Mouse (Mus musculus) olfactory bulb, adult 2 months (tissue): ENCODE results near the gene Gm28778. TPM values are rescaled to one million over a fixed set of nuclear protein-coding genes. Genes with fewer than 3 reads are reported as not detected.
"Not testable (repeated sequence)": the region's sequence is repeated elsewhere in the genome, so short reads cannot be mapped to it uniquely, and the experiment has no call there.

Experiments used
- H3K27ac ChIP-seq: fragments of 200-500 bp; 2 replicates; pipeline ENCODE4 v1.5.1; 2012; ENCODE audit warnings: low read depth, low read length; ENCODE audit not compliant: insufficient read depth
- H3K4me1 ChIP-seq: fragments of 200-500 bp; 2 replicates; pipeline ENCODE4 v1.6.1; 2012; ENCODE audit warnings: low read length; ENCODE audit not compliant: control insufficient read depth, insufficient read depth
- H3K4me3 ChIP-seq: fragments of 200-500 bp; 2 replicates; pipeline ENCODE4 v1.5.1; 2012; ENCODE audit warnings: mild to moderate bottlenecking, low read depth, low read length, moderate library complexity; ENCODE audit not compliant: insufficient read depth
- CTCF ChIP-seq: fragments of 200-500 bp; IDR thresholded peaks from 2 replicates; pipeline ENCODE4 v1.5.1; 2012; ENCODE audit warnings: low read depth, mild to moderate bottlenecking, low read length, moderate library complexity; ENCODE audit not compliant: insufficient read depth
- POLR2A ChIP-seq: fragments of 200-500 bp; IDR thresholded peaks from 2 replicates; pipeline ENCODE4 v1.6.1; 2012; ENCODE audit warnings: mild to moderate bottlenecking, low read depth, low read length, moderate library complexity; ENCODE audit not compliant: insufficient read depth
- WGBS: fragments of 180-500 bp; shearing (Covaris S2); methylation state at CpG from one replicate; pipeline ENCODE4 v1.1.7; 2018; 5-methylcytosine and 5-hydroxymethylcytosine counted together
- polyA plus RNA-seq: library from polyadenylated mRNA; stranded (reverse); fragments of >200 nt; gene quantifications from 2 replicates; pipeline ENCODE4 v1.2.4, GENCODE M21; 2012; ENCODE audit warnings: low replicate concordance; ENCODE audit not compliant: missing spikeins, insufficient read depth, insufficient read length

Gm28778 gene
- polyA plus RNA-seq, 1 experiment, result not detected

- Histone ChIP-seq H3K27ac (no peak overlapping the region), H3K4me1 (no peaks in the 10 kb centered on the region), H3K4me3 (no peak overlapping the region)
- no peak for TF ChIP-seq POLR2A
- no peak for TF ChIP-seq CTCF
- 95% methylated on average over 5 of the region's 5 CpGs for WGBS
Observed at GRCm38 (mm10) chr1:53323254-53323653, 26.3 kb downstream of the Gm28778 start.

GRCm38 (mm10) chr1:53324277-53324676 lies 27.4 kb downstream of the Gm28778 start:
- 95% methylated on average over 1 of the region's 1 CpGs for WGBS

GRCm38 (mm10) chr1:53324827-53325494 lies 28.1 kb downstream of the Gm28778 start:
- H3K27ac ChIP-seq, result no peak overlapping the region
- WGBS, result 94% methylated on average over 5 of the region's 5 CpGs
- H3K4me3 ChIP-seq, result no peak overlapping the region
- H3K4me1 ChIP-seq, result no peaks in the 10 kb centered on the region
- TF ChIP-seq CTCF (no peak), POLR2A (no peak)

More at GRCm38 (mm10) chr1:53324277-53324676, 27.4 kb downstream of the Gm28778 start:
- TF ChIP-seq POLR2A, result no peak
- no peak for TF ChIP-seq CTCF
- H3K4me3 ChIP-seq, result no peak overlapping the region
- H3K27ac ChIP-seq, result no peak overlapping the region
- H3K4me1 ChIP-seq, result no peaks in the 10 kb centered on the region

GRCm38 (mm10) chr1:53333527-53333926 lies 36.6 kb downstream of the Gm28778 start:
- H3K4me3 ChIP-seq, H3K27ac ChIP-seq, H3K4me1 ChIP-seq: not testable (repeated sequence)
- 91% methylated on average over 5 of the region's 5 CpGs for WGBS

GRCm38 (mm10) chr1:53335465-53335864 lies 38.6 kb downstream of the Gm28778 start:
- no peak for TF ChIP-seq CTCF
- no peak for TF ChIP-seq POLR2A
- Histone ChIP-seq H3K4me1 (no peaks in the 10 kb centered on the region), H3K4me3 (no peak overlapping the region), H3K27ac (no peak overlapping the region)

DNA sequence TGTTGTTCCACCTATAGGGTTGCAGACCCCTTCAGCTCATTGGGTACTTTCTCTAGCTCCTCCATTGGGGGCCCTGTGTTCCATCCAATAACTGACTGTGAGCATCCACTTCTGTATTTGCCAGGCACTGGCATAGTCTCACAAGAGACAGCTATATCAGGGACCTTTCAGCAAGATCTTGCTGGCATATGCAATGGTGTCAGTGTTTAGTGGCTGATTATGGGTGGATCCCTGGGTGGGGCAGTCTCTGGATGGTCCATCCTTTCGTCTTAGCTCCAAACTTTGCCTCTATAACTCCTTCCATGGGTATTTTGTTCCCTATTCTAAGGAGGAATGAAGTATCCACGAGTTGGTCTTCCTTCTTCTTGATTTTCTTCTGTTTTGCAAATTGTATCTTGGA lies 40.5 kb downstream of the Gm28778 start:
- WGBS, result 62% methylated on average over 2 of the region's 2 CpGs
- not testable (repeated sequence) for H3K27ac ChIP-seq, H3K4me3 ChIP-seq, H3K4me1 ChIP-seq

GRCm38 (mm10) chr1:53341071-53341470 lies 44.2 kb downstream of the Gm28778 start:
- no peak for TF ChIP-seq POLR2A
- TF ChIP-seq CTCF, result no peak
- Histone ChIP-seq H3K4me1 (no peaks in the 10 kb centered on the region), H3K27ac (no peak overlapping the region), H3K4me3 (no peak overlapping the region)
- 95% methylated on average over 2 of the region's 2 CpGs for WGBS

DNA sequence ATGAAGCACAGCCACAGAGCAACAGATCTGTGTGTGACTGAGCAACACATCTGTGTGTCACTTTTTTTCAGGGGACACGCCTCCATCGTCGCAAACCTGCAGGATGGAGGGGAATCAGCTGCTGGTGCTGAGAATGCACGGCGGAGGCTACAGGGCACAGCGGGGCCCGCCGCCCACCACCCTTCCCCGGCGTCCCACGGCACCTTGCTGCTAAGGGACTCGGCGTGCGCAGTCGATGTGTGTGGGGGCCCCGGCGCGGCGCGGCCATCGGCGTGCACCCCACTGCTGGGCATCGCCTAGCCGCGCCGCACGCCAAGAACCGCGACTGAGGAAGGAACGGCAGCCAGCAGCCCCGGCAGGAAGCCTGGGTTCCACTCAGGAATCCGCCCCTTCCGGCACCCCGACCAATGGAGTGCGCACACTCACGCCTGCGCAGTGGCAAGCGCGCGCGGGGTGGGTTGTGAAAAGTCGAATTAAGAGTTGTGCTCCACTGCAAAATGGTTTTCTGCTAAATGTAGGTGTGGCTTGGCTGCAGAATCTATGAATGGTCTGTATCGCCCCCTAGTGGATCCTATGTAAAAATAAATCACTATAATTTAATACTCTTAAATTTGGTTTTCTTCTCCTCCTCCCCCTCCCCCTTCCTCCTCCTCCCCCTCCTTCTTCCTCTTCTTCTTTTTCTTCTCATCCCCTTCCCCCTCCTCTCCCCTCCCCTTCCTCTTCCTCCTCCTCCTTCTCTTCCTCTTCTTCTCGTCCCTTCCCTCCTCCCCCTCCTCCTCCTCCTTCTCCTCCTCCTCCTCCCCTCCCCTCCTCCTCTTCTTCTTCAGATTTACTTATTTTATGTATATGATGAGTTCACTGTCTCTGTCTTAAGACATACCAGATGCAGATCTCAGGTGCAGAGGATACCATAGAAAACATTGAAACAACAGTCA lies 55.7 kb downstream of the Gm28778 start, which contains the start of the genes Asdurf, Gm28551 and Asnsd1:
Gene Asdurf, minus strand, starts transcription at position 293 of the 935 bp plus-strand sequence.
Gene Gm28551, minus strand, starts transcription at position 341 of the 935 bp plus-strand sequence.
Gene Asnsd1, minus strand, starts transcription at position 426 of the 935 bp plus-strand sequence.
- Histone ChIP-seq H3K27ac (peak within 1 kb of the TSS; percentile 47), H3K4me3 (peak within 1 kb of the TSS; percentile 97), H3K4me1 (no peaks in the 10 kb centered on the region)
- WGBS, result under 1% methylated on average over 44 of the region's 44 CpGs
- TF ChIP-seq POLR2A, result peak; percentile 95
- TF ChIP-seq CTCF, result no peak

- H3K27ac ChIP-seq, result no peak overlapping the region
- no peak overlapping the region for H3K4me3 ChIP-seq
Observed at GRCm38 (mm10) chr1:53358988-53359387, 62.1 kb downstream of the Gm28778 start.

More at GRCm38 (mm10) chr1:53358988-53359387, 62.1 kb downstream of the Gm28778 start:
- no peaks in the 10 kb centered on the region for H3K4me1 ChIP-seq
- TF ChIP-seq POLR2A (no peak), CTCF (no peak)

Other genes starting within 250 kb of the Gm28778 start
- gene Mstn, start 235.5 kb upstream of the Gm28778 start, polyA plus RNA-seq, result not detected in 2 replicates
- not detected in 2 replicates for gene 1700019A02Rik, start 109.5 kb upstream of the Gm28778 start, polyA plus RNA-seq
- not detected in 2 replicates for gene Pms1, start 93 bp upstream of the Gm28778 start, polyA plus RNA-seq
- not detected in 2 replicates for gene Ormdl1, start within 50 bp of the Gm28778 start, polyA plus RNA-seq
- gene Osgepl1, start 16.5 kb downstream of the Gm28778 start, polyA plus RNA-seq, result not detected in 2 replicates
- gene Asdurf, start 55.5 kb downstream of the Gm28778 start, polyA plus RNA-seq, result not detected in 2 replicates
- not detected in 2 replicates for gene Gm28551, start 55.6 kb downstream of the Gm28778 start, polyA plus RNA-seq
- not detected in 2 replicates for gene Asnsd1, start 55.6 kb downstream of the Gm28778 start, polyA plus RNA-seq